Mouse (Mus musculus): ENCODE measurements at regions not wholly inside any gene's neighbourhood (a gene's known extent, or its start where the extent isn't known, plus 50 kb on each side); places are given as distances from the start of the nearest gene placed in this dataset.

DNA sequence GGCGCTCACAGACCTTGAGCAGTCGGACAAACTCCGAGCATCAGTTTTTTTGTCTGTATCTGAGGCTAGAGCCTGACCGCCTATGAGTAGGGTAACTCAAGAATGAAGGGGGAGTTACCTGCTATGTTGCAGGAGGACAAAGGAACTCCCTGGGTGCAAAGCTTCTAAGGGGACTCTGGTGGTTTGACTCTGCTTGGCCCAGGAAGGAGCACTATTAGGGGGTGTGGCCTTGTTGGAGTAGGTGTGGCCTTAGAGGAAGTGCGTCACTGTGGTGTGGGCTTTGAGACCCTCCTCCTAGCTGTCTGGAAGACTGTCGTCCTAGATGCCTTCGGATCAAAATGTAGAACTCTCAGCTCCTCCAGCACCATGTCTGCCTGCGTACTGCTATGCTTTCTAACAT, 83.9 kb upstream of the Sertad2 start:
- TF ChIP-seq POLR2A (IDR thresholded peaks at IDR 0.05; ENCODE audit: borderline replicate concordance, control insufficient read depth, low read depth, low read length) (no peak), CTCF (IDR thresholded peaks at IDR 0.05; ENCODE audit: control insufficient read depth, insufficient read depth, low read length) (no peak)
